Mouse (Mus musculus): Measurements from ENCODE around the gene Clec16a. TPM values are rescaled to one million over a fixed set of nuclear protein-coding genes. Genes with fewer than 3 reads are reported as not detected.

The Clec16a gene
- polyA plus RNA-seq, 1 experiment from 2014 or later, result 32.5 TPM

DNA sequence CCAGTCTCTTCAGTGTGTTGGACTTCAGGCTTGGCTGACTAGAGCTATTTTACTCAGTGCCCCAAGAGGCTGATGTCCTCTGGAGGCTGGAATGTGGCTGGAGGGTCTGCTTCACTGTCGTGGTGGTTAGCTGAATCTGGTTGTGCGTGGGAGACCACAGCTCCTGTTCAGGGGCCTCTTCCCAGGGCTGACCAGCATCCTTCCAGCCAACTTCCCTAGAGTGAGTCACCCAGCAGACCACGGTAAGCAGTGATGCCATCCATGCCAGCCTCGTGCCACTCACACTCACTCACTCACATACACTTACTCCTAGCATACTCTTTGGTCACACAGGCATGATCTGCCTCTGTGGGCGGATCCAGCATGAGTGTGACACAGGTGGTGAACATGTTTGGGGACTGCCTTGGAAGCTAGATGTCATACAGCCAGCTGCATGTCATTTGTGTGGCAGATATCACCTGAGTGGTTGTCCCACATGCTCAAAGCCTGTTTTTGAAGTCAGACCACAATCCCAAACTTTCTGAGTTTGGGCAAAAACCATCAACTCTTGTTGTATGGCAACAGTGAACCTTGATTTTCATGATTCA is 24.8 kb downstream of the Clec16a start:
- Histone ChIP-seq H3K36me3 (ENCODE audit: control insufficient read depth, insufficient read depth, low read length) (peaks cover 56% of the 10 kb centered on the region), H3K27me3 (ENCODE audit: control insufficient read depth, insufficient read depth, low read length) (no peaks in the 10 kb centered on the region), H3K9ac (ENCODE audit: low read length) (no peak overlapping the region), H3K4me2 (ENCODE audit: low read length) (no peak overlapping the region), H3K27ac (replicated peaks in 1 of 2; ENCODE audit: control insufficient read depth in 1 of 2, insufficient read depth in 1 of 2, low read depth in 2 of 2, low read length in 2 of 2) (no peak overlapping the region), H3K9me3 (ENCODE audit: control insufficient read depth, low read length) (no peaks in the 10 kb centered on the region), H3K4me3 (ENCODE audit: control insufficient read depth in 1 of 2, insufficient read depth in 1 of 2, low read depth in 1 of 2, low read length in 2 of 2) (no peak overlapping the region), H3K4me1 (ENCODE audit: control insufficient read depth in 2 of 2, insufficient read depth in 2 of 2, low read length in 2 of 2) (peaks cover 4 to 11% of the 10 kb centered on the region in 2 experiments; a peak in 3 of 4 replicates)
- 76% methylated on average over 5 of the region's 5 CpGs for WGBS
- no peak for ATAC-seq (ENCODE audit: insufficient number of reproducible peaks, insufficient read depth, low FRiP score, low read depth)

DNA sequence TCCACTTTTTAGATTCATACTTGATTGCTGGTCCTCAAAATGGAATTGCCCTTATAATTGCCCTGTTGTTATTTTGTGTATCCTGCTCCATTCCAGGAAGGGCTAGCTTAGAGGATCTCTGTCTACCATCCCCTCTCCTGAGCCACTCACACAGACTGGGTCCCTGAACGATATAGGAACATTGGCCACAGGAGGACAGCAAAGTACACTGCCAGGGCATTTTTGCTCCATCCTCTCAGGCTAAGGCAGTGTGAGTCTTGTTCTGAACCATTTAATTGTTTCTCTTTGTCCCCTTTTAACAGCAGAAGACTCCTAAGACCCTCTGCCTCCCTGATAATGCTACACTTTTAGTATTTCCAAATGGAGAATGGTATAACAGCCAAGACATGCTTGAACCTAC is 25.6 kb downstream of the Clec16a start:
- H3K9me3 ChIP-seq (ENCODE audit: control insufficient read depth, low read length), result no peaks in the 10 kb centered on the region
- H3K4me1 ChIP-seq (ENCODE audit: control insufficient read depth in 2 of 2, insufficient read depth in 2 of 2, low read length in 2 of 2), result peaks cover 2 to 8% of the 10 kb centered on the region in 2 experiments; a peak in 3 of 4 replicates
- no peak overlapping the region for H3K4me3 ChIP-seq (ENCODE audit: control insufficient read depth in 1 of 2, insufficient read depth in 1 of 2, low read depth in 1 of 2, low read length in 2 of 2)
- WGBS, result 59% methylated on average over 1 of the region's 1 CpGs
- peaks cover 62% of the 10 kb centered on the region for H3K36me3 ChIP-seq (ENCODE audit: control insufficient read depth, insufficient read depth, low read length)
- no peaks in the 10 kb centered on the region for H3K27me3 ChIP-seq (ENCODE audit: control insufficient read depth, insufficient read depth, low read length)
- no peak for ATAC-seq (ENCODE audit: insufficient number of reproducible peaks, insufficient read depth, low FRiP score, low read depth)
- no peak overlapping the region for H3K4me2 ChIP-seq (ENCODE audit: low read length)
- H3K9ac ChIP-seq (ENCODE audit: low read length), result no peak overlapping the region
- H3K27ac ChIP-seq (replicated peaks in 1 of 2; ENCODE audit: control insufficient read depth in 1 of 2, insufficient read depth in 1 of 2, low read depth in 2 of 2, low read length in 2 of 2), result no peak overlapping the region

DNA sequence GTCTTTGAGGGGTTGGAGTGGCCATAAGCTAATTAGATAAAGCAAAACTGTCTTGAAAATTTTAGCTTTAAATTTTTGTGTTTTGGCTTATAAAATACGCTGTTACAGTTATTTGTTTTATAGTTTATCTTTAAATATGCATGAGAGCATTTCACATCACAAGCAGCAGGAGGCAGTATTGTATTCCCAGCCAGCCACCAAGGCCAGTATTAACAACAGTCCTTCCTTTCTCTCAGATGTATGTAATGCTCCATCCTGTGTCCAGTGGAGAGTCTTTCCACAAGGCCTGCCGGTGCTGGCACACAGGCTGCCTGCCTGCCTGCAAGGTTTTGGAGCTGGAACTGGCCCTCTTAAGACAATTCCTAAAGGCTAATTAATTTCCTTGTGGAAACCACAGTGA is 26.7 kb downstream of the Clec16a start:
- H3K4me2 ChIP-seq (ENCODE audit: low read length), result no peak overlapping the region
- H3K9ac ChIP-seq (ENCODE audit: low read length), result no peak overlapping the region
- peaks cover 67% of the 10 kb centered on the region for H3K36me3 ChIP-seq (ENCODE audit: control insufficient read depth, insufficient read depth, low read length)
- H3K4me3 ChIP-seq (ENCODE audit: control insufficient read depth in 1 of 2, insufficient read depth in 1 of 2, low read depth in 1 of 2, low read length in 2 of 2), result no peak overlapping the region
- H3K9me3 ChIP-seq (ENCODE audit: control insufficient read depth, low read length), result no peaks in the 10 kb centered on the region
- peaks cover 0 to 3% of the 10 kb centered on the region in 2 experiments; a peak in 1 of 4 replicates for H3K4me1 ChIP-seq (ENCODE audit: control insufficient read depth in 2 of 2, insufficient read depth in 2 of 2, low read length in 2 of 2)
- H3K27ac ChIP-seq (replicated peaks in 1 of 2; ENCODE audit: control insufficient read depth in 1 of 2, insufficient read depth in 1 of 2, low read depth in 2 of 2, low read length in 2 of 2), result no peak overlapping the region
- ATAC-seq (ENCODE audit: insufficient number of reproducible peaks, insufficient read depth, low FRiP score, low read depth), result no peak
- 40% methylated on average over 2 of the region's 2 CpGs for WGBS
- H3K27me3 ChIP-seq (ENCODE audit: control insufficient read depth, insufficient read depth, low read length), result no peaks in the 10 kb centered on the region

DNA sequence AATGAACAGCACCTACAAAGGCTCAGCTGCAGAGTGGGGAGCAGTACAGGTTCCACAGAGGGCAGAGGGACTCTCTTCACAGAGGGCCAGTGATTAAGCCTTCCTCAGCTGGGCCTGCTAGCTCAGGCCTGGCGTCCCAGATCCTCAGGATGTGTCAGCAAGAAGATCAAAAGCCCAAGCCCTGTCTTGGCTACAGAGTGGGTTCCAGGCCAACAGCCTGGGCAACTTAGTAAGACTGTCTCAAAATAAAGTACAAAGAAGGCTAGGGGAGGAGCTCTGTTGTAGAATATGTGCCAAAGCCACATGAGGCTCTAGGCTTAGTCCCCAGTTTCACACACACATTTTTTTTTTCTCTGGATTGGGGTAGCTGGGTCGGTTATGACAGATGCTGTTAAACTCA is 29.8 kb downstream of the Clec16a start:
- H3K9ac ChIP-seq (ENCODE audit: low read length), result no peak overlapping the region
- H3K9me3 ChIP-seq (ENCODE audit: control insufficient read depth, low read length), result no peaks in the 10 kb centered on the region
- no peak overlapping the region for H3K4me2 ChIP-seq (ENCODE audit: low read length)
- peaks cover 87% of the 10 kb centered on the region for H3K36me3 ChIP-seq (ENCODE audit: control insufficient read depth, insufficient read depth, low read length)
- no peaks in the 10 kb centered on the region for H3K4me1 ChIP-seq (ENCODE audit: control insufficient read depth in 2 of 2, insufficient read depth in 2 of 2, low read length in 2 of 2)
- no peak overlapping the region for H3K27ac ChIP-seq (replicated peaks in 1 of 2; ENCODE audit: control insufficient read depth in 1 of 2, insufficient read depth in 1 of 2, low read depth in 2 of 2, low read length in 2 of 2)
- no peak for ATAC-seq (ENCODE audit: insufficient number of reproducible peaks, insufficient read depth, low FRiP score, low read depth)
- WGBS, result 80% methylated on average over 2 of the region's 2 CpGs
- no peak overlapping the region for H3K4me3 ChIP-seq (ENCODE audit: control insufficient read depth in 1 of 2, insufficient read depth in 1 of 2, low read depth in 1 of 2, low read length in 2 of 2)
- H3K27me3 ChIP-seq (ENCODE audit: control insufficient read depth, insufficient read depth, low read length), result no peaks in the 10 kb centered on the region

DNA sequence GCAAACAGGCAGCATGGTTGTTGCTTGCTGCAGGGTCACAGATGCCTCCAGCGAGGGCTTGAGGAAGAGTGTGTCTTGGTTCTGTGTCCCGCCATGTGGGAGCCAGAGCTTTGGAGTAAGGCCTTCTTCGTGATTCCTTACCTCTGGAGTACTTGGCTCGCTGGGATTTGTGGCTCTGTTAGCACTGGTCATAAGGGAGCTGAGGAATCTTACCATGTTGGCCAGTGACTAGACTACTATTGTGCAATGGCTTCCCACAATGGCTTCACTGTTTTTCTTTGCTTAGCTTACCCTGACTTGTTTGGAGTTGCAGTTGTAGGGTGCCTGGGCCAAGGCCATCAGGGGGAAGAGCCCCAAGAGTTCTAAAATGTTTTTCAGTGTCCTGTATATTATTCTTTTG is 30.8 kb downstream of the Clec16a start:
- Histone ChIP-seq H3K4me1 (ENCODE audit: control insufficient read depth in 2 of 2, insufficient read depth in 2 of 2, low read length in 2 of 2) (no peaks in the 10 kb centered on the region), H3K27me3 (ENCODE audit: control insufficient read depth, insufficient read depth, low read length) (no peaks in the 10 kb centered on the region), H3K9ac (ENCODE audit: low read length) (no peak overlapping the region), H3K4me3 (ENCODE audit: control insufficient read depth in 1 of 2, insufficient read depth in 1 of 2, low read depth in 1 of 2, low read length in 2 of 2) (no peak overlapping the region), H3K27ac (replicated peaks in 1 of 2; ENCODE audit: control insufficient read depth in 1 of 2, insufficient read depth in 1 of 2, low read depth in 2 of 2, low read length in 2 of 2) (no peak overlapping the region), H3K4me2 (ENCODE audit: low read length) (no peak overlapping the region), H3K9me3 (ENCODE audit: control insufficient read depth, low read length) (no peaks in the 10 kb centered on the region), H3K36me3 (ENCODE audit: control insufficient read depth, insufficient read depth, low read length) (peaks cover 94% of the 10 kb centered on the region)
- WGBS, result 87% methylated on average over 4 of the region's 4 CpGs
- ATAC-seq (ENCODE audit: insufficient number of reproducible peaks, insufficient read depth, low FRiP score, low read depth), result no peak

DNA sequence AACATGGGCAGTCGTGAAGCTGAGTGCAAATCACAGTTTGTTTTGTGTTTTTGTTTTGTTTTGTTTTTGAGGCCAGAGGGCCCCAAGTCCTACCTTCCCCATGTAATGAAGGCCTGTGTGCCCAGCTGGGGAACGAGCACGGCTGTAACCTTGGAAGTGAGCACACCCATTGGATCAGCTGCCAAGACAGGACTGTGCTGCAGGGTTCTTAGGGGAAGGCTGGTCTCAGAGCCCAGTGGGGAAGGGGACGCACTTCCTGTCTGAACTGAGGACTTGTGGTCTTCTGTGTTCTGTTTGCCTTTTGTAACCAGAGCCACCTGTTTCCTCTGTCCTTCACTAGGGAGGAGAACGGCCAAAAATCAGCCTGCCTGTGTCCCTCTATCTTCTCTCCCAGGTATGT is 32.4 kb downstream of the Clec16a start:
- H3K27ac ChIP-seq (replicated peaks in 1 of 2; ENCODE audit: control insufficient read depth in 1 of 2, insufficient read depth in 1 of 2, low read depth in 2 of 2, low read length in 2 of 2), result no peak overlapping the region
- WGBS, result 72% methylated on average over 5 of the region's 5 CpGs
- H3K9me3 ChIP-seq (ENCODE audit: control insufficient read depth, low read length), result no peaks in the 10 kb centered on the region
- H3K4me2 ChIP-seq (ENCODE audit: low read length), result no peak overlapping the region
- H3K9ac ChIP-seq (ENCODE audit: low read length), result no peak overlapping the region
- peaks cover 90% of the 10 kb centered on the region for H3K36me3 ChIP-seq (ENCODE audit: control insufficient read depth, insufficient read depth, low read length)
- no peaks in the 10 kb centered on the region for H3K4me1 ChIP-seq (ENCODE audit: control insufficient read depth in 2 of 2, insufficient read depth in 2 of 2, low read length in 2 of 2)
- ATAC-seq (ENCODE audit: insufficient number of reproducible peaks, insufficient read depth, low FRiP score, low read depth), result no peak
- H3K27me3 ChIP-seq (ENCODE audit: control insufficient read depth, insufficient read depth, low read length), result no peaks in the 10 kb centered on the region
- H3K4me3 ChIP-seq (ENCODE audit: control insufficient read depth in 1 of 2, insufficient read depth in 1 of 2, low read depth in 1 of 2, low read length in 2 of 2), result no peak overlapping the region

DNA sequence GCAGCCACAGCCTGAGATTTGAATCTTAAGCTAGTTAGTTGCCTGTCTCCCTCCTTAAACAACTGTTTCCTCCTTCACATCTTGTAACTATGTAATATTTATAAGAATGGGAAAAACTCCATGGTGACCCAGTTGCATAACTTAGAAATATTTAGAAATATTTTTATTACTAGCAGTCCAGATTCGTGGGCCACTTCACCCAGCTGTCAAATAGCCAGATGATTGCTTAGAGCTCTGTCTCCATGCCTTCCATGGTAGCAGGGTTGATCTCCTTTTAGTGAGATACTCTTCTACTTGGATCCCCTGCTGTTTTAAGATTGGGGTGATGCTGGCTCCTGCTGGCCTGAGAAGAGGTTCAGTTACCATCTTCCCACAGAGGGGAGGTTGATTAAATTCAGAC is 33.2 kb downstream of the Clec16a start:
- H3K9ac ChIP-seq (ENCODE audit: low read length), result no peak overlapping the region
- H3K9me3 ChIP-seq (ENCODE audit: control insufficient read depth, low read length), result no peaks in the 10 kb centered on the region
- H3K27me3 ChIP-seq (ENCODE audit: control insufficient read depth, insufficient read depth, low read length), result no peaks in the 10 kb centered on the region
- no peak overlapping the region for H3K4me3 ChIP-seq (ENCODE audit: control insufficient read depth in 1 of 2, insufficient read depth in 1 of 2, low read depth in 1 of 2, low read length in 2 of 2)
- WGBS, result 75% methylated on average over 1 of the region's 1 CpGs
- H3K27ac ChIP-seq (replicated peaks in 1 of 2; ENCODE audit: control insufficient read depth in 1 of 2, insufficient read depth in 1 of 2, low read depth in 2 of 2, low read length in 2 of 2), result no peak overlapping the region
- no peak overlapping the region for H3K4me2 ChIP-seq (ENCODE audit: low read length)
- peaks cover 90% of the 10 kb centered on the region for H3K36me3 ChIP-seq (ENCODE audit: control insufficient read depth, insufficient read depth, low read length)
- no peak for ATAC-seq (ENCODE audit: insufficient number of reproducible peaks, insufficient read depth, low FRiP score, low read depth)
- no peaks in the 10 kb centered on the region for H3K4me1 ChIP-seq (ENCODE audit: control insufficient read depth in 2 of 2, insufficient read depth in 2 of 2, low read length in 2 of 2)

DNA sequence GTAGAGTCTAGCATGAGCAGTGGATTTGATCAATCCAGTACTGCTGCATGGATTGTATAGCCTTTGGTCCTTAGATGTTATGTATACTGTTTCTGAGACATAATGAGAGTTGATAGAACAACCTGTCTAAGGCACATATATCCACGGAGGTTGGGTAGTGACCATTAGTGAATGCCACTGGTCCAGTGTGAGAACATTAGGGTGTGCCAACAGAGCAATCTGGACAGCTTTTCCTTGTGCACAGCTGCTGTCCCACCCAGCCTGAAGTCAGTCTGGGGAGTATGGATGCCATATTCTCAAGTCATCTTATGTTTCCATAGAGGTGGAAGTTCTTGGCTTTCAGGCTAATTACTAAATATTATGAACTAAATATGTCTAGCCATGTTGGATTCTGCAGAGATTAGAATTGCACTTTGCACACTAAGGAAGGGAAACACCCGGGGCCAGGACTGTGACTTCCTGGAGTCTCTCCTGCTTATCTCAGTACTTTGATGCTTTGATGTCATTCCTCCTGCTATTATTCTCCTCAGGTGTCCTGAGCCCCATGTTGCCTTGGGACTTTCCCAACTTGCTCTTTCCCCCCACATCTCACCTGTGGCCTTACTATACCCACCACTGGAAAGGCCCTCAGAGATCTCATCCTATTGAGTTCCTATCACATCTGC is 36.2 kb downstream of the Clec16a start:
- H3K27ac ChIP-seq (replicated peaks in 1 of 2; ENCODE audit: control insufficient read depth in 1 of 2, insufficient read depth in 1 of 2, low read depth in 2 of 2, low read length in 2 of 2), result no peak overlapping the region
- H3K27me3 ChIP-seq (ENCODE audit: control insufficient read depth, insufficient read depth, low read length), result no peaks in the 10 kb centered on the region
- peaks cover 82% of the 10 kb centered on the region for H3K36me3 ChIP-seq (ENCODE audit: control insufficient read depth, insufficient read depth, low read length)
- no peak for ATAC-seq (ENCODE audit: insufficient number of reproducible peaks, insufficient read depth, low FRiP score, low read depth)
- no peaks in the 10 kb centered on the region for H3K9me3 ChIP-seq (ENCODE audit: control insufficient read depth, low read length)
- no peak overlapping the region for H3K9ac ChIP-seq (ENCODE audit: low read length)
- no peak overlapping the region for H3K4me3 ChIP-seq (ENCODE audit: control insufficient read depth in 1 of 2, insufficient read depth in 1 of 2, low read depth in 1 of 2, low read length in 2 of 2)
- peaks cover 2 to 7% of the 10 kb centered on the region in 2 experiments; a peak in 1 of 4 replicates for H3K4me1 ChIP-seq (ENCODE audit: control insufficient read depth in 2 of 2, insufficient read depth in 2 of 2, low read length in 2 of 2)
- 80% methylated on average over 2 of the region's 2 CpGs for WGBS
- H3K4me2 ChIP-seq (ENCODE audit: low read length), result no peak overlapping the region
